Mouse (Mus musculus): ENCODE results near the gene Cpsf6. TPM values are rescaled to one million over a fixed set of nuclear protein-coding genes. Genes with fewer than 3 reads are reported as not detected.

Cpsf6 gene
- polyA plus RNA-seq (2012; rRNA removed; ENCODE audit: low replicate concordance) = 27.4 and 33.8 TPM in 2 replicates

DNA sequence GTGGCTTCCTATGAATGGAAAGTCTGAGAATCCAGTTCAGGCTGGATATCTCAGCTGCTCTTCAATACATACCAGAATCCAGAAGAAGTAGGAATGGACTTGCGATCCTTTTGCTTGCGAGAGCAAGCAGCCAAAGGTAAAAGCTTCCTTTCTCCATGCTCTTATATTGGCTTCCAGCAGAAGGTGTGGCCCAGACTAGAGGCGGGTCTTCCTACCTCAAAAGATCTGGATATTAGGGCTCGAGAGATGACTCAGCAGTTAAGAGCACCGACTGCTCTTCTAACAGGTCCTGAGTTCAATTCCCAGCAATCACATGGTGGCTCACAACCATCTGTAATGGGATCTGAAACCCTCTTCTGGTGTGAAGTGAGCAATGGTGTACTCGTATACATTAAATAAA is at the start of gene Cpsf6:
Gene Cpsf6, minus strand, starts transcription at position 108 of the 400 bp plus-strand sequence.

Other genes with a start within 250 kb of the Cpsf6 start
- 2.4 and 2.8 TPM in 2 replicates for gene Frs2, start 231.5 kb downstream of the Cpsf6 start, polyA plus RNA-seq (2012; rRNA removed; ENCODE audit: low replicate concordance)
- 22.3 and 26.8 TPM in 2 replicates for gene Yeats4, start 155.5 kb downstream of the Cpsf6 start, polyA plus RNA-seq (2012; rRNA removed; ENCODE audit: low replicate concordance)
- not detected in 2 replicates for gene 9530003J23Rik, start 141.3 kb downstream of the Cpsf6 start, polyA plus RNA-seq (2012; rRNA removed; ENCODE audit: low replicate concordance)
- gene Lyz2, start 97.7 kb downstream of the Cpsf6 start, polyA plus RNA-seq (2012; rRNA removed; ENCODE audit: low replicate concordance) = 24.2 and 36.9 TPM in 2 replicates
- gene Lyz1, start 87.1 kb downstream of the Cpsf6 start, polyA plus RNA-seq (2012; rRNA removed; ENCODE audit: low replicate concordance) = 570 and 1,587 TPM in 2 replicates
- gene Cpm, start 249.5 kb upstream of the Cpsf6 start, polyA plus RNA-seq (2012; rRNA removed; ENCODE audit: low replicate concordance) = 6.8 and 7.0 TPM in 2 replicates